Mouse (Mus musculus): ENCODE data around the gene Pdpn.
"Not testable (repeated sequence)": the region's sequence is repeated elsewhere in the genome, so short reads cannot be mapped to it uniquely, and the experiment has no call there.

The Pdpn gene

GRCm38 (mm10) chr4:143299325-143300070, at the start of gene Pdpn:
TSS of gene Pdpn (minus strand) at chr4:143299564.
- peak; percentile 20 to 38 for DNase-seq (ENCODE audit: low spot score in 2 of 2)

GRCm38 (mm10) chr4:143348678-143349077, 49.3 kb upstream of the Pdpn start:
- DNase-seq (ENCODE audit: low spot score in 2 of 2) = no peak

- DNase-seq (ENCODE audit: low spot score in 2 of 2) = not testable (repeated sequence)
Observed at GRCm38 (mm10) chr4:143345491-143345890, 46.1 kb upstream of the Pdpn start.

- no peak for DNase-seq (ENCODE audit: low spot score in 2 of 2)
Observed at GRCm38 (mm10) chr4:143341470-143341869, 42.1 kb upstream of the Pdpn start.

- DNase-seq (ENCODE audit: low spot score in 2 of 2) = no peak
Observed at GRCm38 (mm10) chr4:143339808-143340207, 40.4 kb upstream of the Pdpn start.

- no peak for DNase-seq (ENCODE audit: low spot score in 2 of 2)
Observed at GRCm38 (mm10) chr4:143336096-143336495, 36.7 kb upstream of the Pdpn start.

- no peak for DNase-seq (ENCODE audit: low spot score in 2 of 2)
Observed at GRCm38 (mm10) chr4:143334995-143335394, 35.6 kb upstream of the Pdpn start.

GRCm38 (mm10) chr4:143334145-143334544, 34.8 kb upstream of the Pdpn start:
- no peak for DNase-seq (ENCODE audit: low spot score in 2 of 2)

- DNase-seq (ENCODE audit: low spot score in 2 of 2) = no peak
Observed at GRCm38 (mm10) chr4:143331787-143332186, 32.4 kb upstream of the Pdpn start.

- DNase-seq (ENCODE audit: low spot score in 2 of 2) = no peak
Observed at GRCm38 (mm10) chr4:143330566-143330965, 31.2 kb upstream of the Pdpn start.

- peak; percentile 60 to 86 for DNase-seq (ENCODE audit: low spot score in 2 of 2)
Observed at GRCm38 (mm10) chr4:143325625-143325941, 26.2 kb upstream of the Pdpn start.

GRCm38 (mm10) chr4:143324925-143325624, 25.7 kb upstream of the Pdpn start:
- DNase-seq (ENCODE audit: low spot score in 2 of 2) = no peak

GRCm38 (mm10) chr4:143324176-143324924, 25.0 kb upstream of the Pdpn start:
- DNase-seq (ENCODE audit: low spot score in 2 of 2) = no peak

- no peak for DNase-seq (ENCODE audit: low spot score in 2 of 2)
Observed at GRCm38 (mm10) chr4:143313299-143313698, 13.9 kb upstream of the Pdpn start.

GRCm38 (mm10) chr4:143311341-143311740, 12.0 kb upstream of the Pdpn start:
- no peak for DNase-seq (ENCODE audit: low spot score in 2 of 2)

GRCm38 (mm10) chr4:143305987-143306772, 6.8 kb upstream of the Pdpn start:
- DNase-seq (ENCODE audit: low spot score in 2 of 2) = no peak

GRCm38 (mm10) chr4:143305031-143305430, 5.7 kb upstream of the Pdpn start:
- DNase-seq (ENCODE audit: low spot score in 2 of 2) = no peak

GRCm38 (mm10) chr4:143302279-143302890, 3.0 kb upstream of the Pdpn start:
- no peak for DNase-seq (ENCODE audit: low spot score in 2 of 2)

GRCm38 (mm10) chr4:143301875-143302274, 2.5 kb upstream of the Pdpn start:
- no peak for DNase-seq (ENCODE audit: low spot score in 2 of 2)

- DNase-seq (ENCODE audit: low spot score in 2 of 2) = no peak
Observed at GRCm38 (mm10) chr4:143301042-143301441, 1.7 kb upstream of the Pdpn start.

- DNase-seq (ENCODE audit: low spot score in 2 of 2) = no peak
Observed at GRCm38 (mm10) chr4:143300113-143300688, 837 bp upstream of the Pdpn start.

Data from frontal cortex, postnatal 14 days (tissue).